ENCODE assay signal across 13 mouse cellular contexts in genomic region chr5:76413886-76414285, GRCm38 (mm10). TPM values are rescaled to one million over a fixed set of nuclear protein-coding genes. Genes with fewer than 3 reads are reported as not detected.
DNase-seq lines count a peak whose midpoint lies in the region; ATAC-seq and TF ChIP-seq lines count a peak whose summit lies in the region.
"Had no signal": no experiment of that assay in that cellular context is flagged by ENCODE, and none has a peak within 500 bp of the region (broad histone marks: within the 10 kb centered on the region; RNA-seq: fewer than 3 reads in every experiment).

No protein-coding gene starts in this region.

- peak; percentile 20 for DNase-seq in embryo, embryonic 10.5 days (ENCODE audit: low spot score)
- no peak for DNase-seq in embryo, embryonic 10 days (ENCODE audit: low spot score)
- DNase-seq in kidney, postnatal 14 days = peak; percentile 5
- DNase-seq in kidney, adult 8-10 months = no peak
- DNase-seq in ES-CJ7 (ENCODE audit: low read depth, low spot score) = peak; percentile 11
- DNase-seq in lung, postnatal 0 days (ENCODE audit: low spot score) = peak; percentile 44
- no peak for DNase-seq in spleen, adult 12 weeks (ENCODE audit: low spot score)
- DNase-seq: adrenal gland, postnatal 36 days had no signal

- H3K9ac ChIP-seq in lung, postnatal 0 days (replicated peaks; ENCODE audit: low read depth) = no peak overlapping the region
- H3K9ac ChIP-seq: embryonic facial prominence, embryonic 12.5 days; liver, embryonic 14.5 days had no signal

- no peak overlapping the region for H3K4me3 ChIP-seq in lung, postnatal 0 days (ENCODE audit: low read depth, low read length)
- H3K4me3 ChIP-seq: embryonic facial prominence, embryonic 12.5 days had no signal

- no peaks in the 10 kb centered on the region for H3K4me1 ChIP-seq in lung, postnatal 0 days (ENCODE audit: insufficient read depth, low read depth, low read length)
- H3K4me1 ChIP-seq: embryonic facial prominence, embryonic 12.5 days had no signal

- TF ChIP-seq EP300 in lung, postnatal 0 days (IDR thresholded peaks at IDR 0.05) = no peak

- ATAC-seq in lung, postnatal 0 days = no peak
- no peak for ATAC-seq in monocyte, adult 5-6 weeks (replicated peaks; ENCODE audit: insufficient number of reproducible peaks, low FRiP score, low TSS enrichment, poor library complexity, severe bottlenecking)

- no peak overlapping the region for H3K27ac ChIP-seq in lung, postnatal 0 days (ENCODE audit: low read length)
- H3K27ac ChIP-seq: embryonic facial prominence, embryonic 12.5 days; liver, embryonic 14.5 days had no signal

- H3K36me3 ChIP-seq in lung, postnatal 0 days (ENCODE audit: insufficient read depth, low read length) = no peaks in the 10 kb centered on the region
- H3K36me3 ChIP-seq: embryonic facial prominence, embryonic 12.5 days had no signal

- no peak overlapping the region for H3K4me2 ChIP-seq in lung, postnatal 0 days (replicated peaks; ENCODE audit: low read depth, low read length)
- H3K4me2 ChIP-seq: embryonic facial prominence, embryonic 12.5 days had no signal

- no peaks in the 10 kb centered on the region for H3K9me3 ChIP-seq in lung, postnatal 0 days (ENCODE audit: low read length)
- H3K9me3 ChIP-seq: embryonic facial prominence, embryonic 12.5 days had no signal

- TF ChIP-seq CTCF in lung, postnatal 0 days (IDR thresholded peaks at IDR 0.05) = peak; percentile 68

- H3K27me3 ChIP-seq in lung, postnatal 0 days (replicated peaks; ENCODE audit: insufficient read depth, low read length) = no peaks in the 10 kb centered on the region
- H3K27me3 ChIP-seq: embryonic facial prominence, embryonic 12.5 days had no signal

- WGBS in lung, postnatal 0 days = 77% methylated on average over 3 of the region's 3 CpGs

RNA-seq across cellular contexts. Expression of gene Nmu, which starts 50.3 kb away (rescaled TPM):
- 0.29 TPM in 2 replicates for polyA plus RNA-seq in lung, postnatal 0 days (2015; fragmentation: Nextera tagmentation; extraction: Ambion mirVana)
- not detected in 3 replicates for total RNA-seq in monocyte, adult 5-6 weeks (2017)
- total RNA-seq: adrenal gland, postnatal 36 days; layer of hippocampus, adult 18-20 months had no signal
- polyA plus RNA-seq: heart, embryonic 14.5 days; liver, embryonic 14.5 days had no signal

Comparison
In these comparisons a context has a peak if more than half of its experiments do, and no peak if none do; other contexts are left out.
1. DNase-seq: peak in embryo, embryonic 10.5 days (single experiment), kidney, postnatal 14 days (single experiment), ES-CJ7 (single experiment) and lung, postnatal 0 days (single experiment); none in embryo, embryonic 10 days (single experiment), kidney, adult 8-10 months (0 of 2) and spleen, adult 12 weeks (single experiment).